Mouse (Mus musculus): Measurements from ENCODE around the gene Tuba8. TPM values are rescaled to one million over a fixed set of nuclear protein-coding genes. Genes with fewer than 3 reads are reported as not detected.

Gene Tuba8
- total RNA-seq, 2 experiments from 2014 or later: 9.7 to 22.9 TPM

- DNase-seq (ENCODE audit: low spot score in 2 of 2): no peak
Measured at GRCm38 (mm10) chr6:121194956-121195731, 15.4 kb upstream of the Tuba8 start.

GRCm38 (mm10) chr6:121197807-121198365 lies 12.6 kb upstream of the Tuba8 start:
- DNase-seq (ENCODE audit: low spot score in 2 of 2): no peak

GRCm38 (mm10) chr6:121200458-121200857 lies 10.0 kb upstream of the Tuba8 start:
- no peak for DNase-seq (ENCODE audit: low spot score in 2 of 2)

- DNase-seq (ENCODE audit: low spot score in 2 of 2): no peak
Measured at GRCm38 (mm10) chr6:121202026-121202425, 8.5 kb upstream of the Tuba8 start.

GRCm38 (mm10) chr6:121206481-121206880 lies 4.0 kb upstream of the Tuba8 start:
- DNase-seq (ENCODE audit: low spot score in 2 of 2): no peak

- no peak for DNase-seq (ENCODE audit: low spot score in 2 of 2)
Measured at GRCm38 (mm10) chr6:121209584-121209983, 912 bp upstream of the Tuba8 start.

GRCm38 (mm10) chr6:121210926-121211289 lies 412 bp downstream of the Tuba8 start:
- DNase-seq (ENCODE audit: low spot score in 2 of 2): no peak

GRCm38 (mm10) chr6:121211743-121212142 lies 1.2 kb downstream of the Tuba8 start:
- DNase-seq (ENCODE audit: low spot score in 2 of 2): no peak

- no peak for DNase-seq (ENCODE audit: low spot score in 2 of 2)
Measured at GRCm38 (mm10) chr6:121212988-121213387, 2.5 kb downstream of the Tuba8 start.

- no peak for DNase-seq (ENCODE audit: low spot score in 2 of 2)
Measured at GRCm38 (mm10) chr6:121214221-121214620, 3.7 kb downstream of the Tuba8 start.

- no peak for DNase-seq (ENCODE audit: low spot score in 2 of 2)
Measured at GRCm38 (mm10) chr6:121214667-121215330, 4.3 kb downstream of the Tuba8 start.

GRCm38 (mm10) chr6:121215336-121215735 lies 4.8 kb downstream of the Tuba8 start:
- DNase-seq (ENCODE audit: low spot score in 2 of 2): no peak

GRCm38 (mm10) chr6:121215896-121216295 lies 5.4 kb downstream of the Tuba8 start:
- DNase-seq (ENCODE audit: low spot score in 2 of 2): no peak

GRCm38 (mm10) chr6:121216589-121217255 lies 6.2 kb downstream of the Tuba8 start:
- no peak for DNase-seq (ENCODE audit: low spot score in 2 of 2)

GRCm38 (mm10) chr6:121218002-121218401 lies 7.5 kb downstream of the Tuba8 start:
- DNase-seq (ENCODE audit: low spot score in 2 of 2): no peak

- no peak for DNase-seq (ENCODE audit: low spot score in 2 of 2)
Measured at GRCm38 (mm10) chr6:121219406-121219805, 8.9 kb downstream of the Tuba8 start.

GRCm38 (mm10) chr6:121220181-121220580 lies 9.7 kb downstream of the Tuba8 start:
- DNase-seq (ENCODE audit: low spot score in 2 of 2): no peak

GRCm38 (mm10) chr6:121221876-121222597 lies 11.5 kb downstream of the Tuba8 start:
- no peak for DNase-seq (ENCODE audit: low spot score in 2 of 2)

- no peak for DNase-seq (ENCODE audit: low spot score in 2 of 2)
Measured at GRCm38 (mm10) chr6:121223001-121223400, 12.5 kb downstream of the Tuba8 start.

GRCm38 (mm10) chr6:121224067-121224466 lies 13.6 kb downstream of the Tuba8 start:
- no peak for DNase-seq (ENCODE audit: low spot score in 2 of 2)

GRCm38 (mm10) chr6:121224993-121225392 lies 14.5 kb downstream of the Tuba8 start:
- DNase-seq (ENCODE audit: low spot score in 2 of 2): no peak
